Mouse (Mus musculus): Measurements from ENCODE around the gene Dhdh.

Gene Dhdh

DNA sequence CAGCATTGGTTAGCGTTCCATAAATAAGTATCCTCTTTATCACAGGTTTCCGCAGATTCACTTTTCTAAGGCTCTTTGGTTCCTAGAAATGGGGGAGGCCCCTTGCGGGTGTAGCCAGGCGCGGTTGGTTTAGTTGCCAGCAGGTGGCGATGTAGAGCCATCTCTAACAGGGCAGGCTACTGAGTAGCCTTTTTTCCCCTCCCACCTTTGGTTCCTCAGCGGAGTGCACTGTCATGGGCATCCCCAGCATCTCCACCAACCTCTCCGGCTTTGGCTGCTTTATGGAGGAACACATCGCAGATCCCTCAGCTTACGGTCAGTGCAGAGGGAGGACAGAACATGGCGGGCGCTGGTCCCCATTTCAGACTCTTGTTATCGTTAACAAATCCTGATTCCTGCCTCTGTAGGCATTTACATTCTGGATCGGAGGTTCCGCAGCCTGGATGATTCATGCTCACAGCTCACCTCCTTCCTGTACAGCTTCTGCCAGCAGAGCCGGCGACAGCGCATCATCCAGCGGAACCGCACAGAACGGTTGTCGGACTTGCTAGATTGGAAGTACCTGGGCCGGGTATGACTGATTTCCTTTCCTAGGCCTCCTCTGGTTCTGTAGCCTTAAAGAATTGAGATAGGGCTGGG lies 37.1 kb downstream of the Dhdh start:
- DNase-seq (ENCODE audit: low spot score in 2 of 2) = peak; percentile 74 to 80

DNA sequence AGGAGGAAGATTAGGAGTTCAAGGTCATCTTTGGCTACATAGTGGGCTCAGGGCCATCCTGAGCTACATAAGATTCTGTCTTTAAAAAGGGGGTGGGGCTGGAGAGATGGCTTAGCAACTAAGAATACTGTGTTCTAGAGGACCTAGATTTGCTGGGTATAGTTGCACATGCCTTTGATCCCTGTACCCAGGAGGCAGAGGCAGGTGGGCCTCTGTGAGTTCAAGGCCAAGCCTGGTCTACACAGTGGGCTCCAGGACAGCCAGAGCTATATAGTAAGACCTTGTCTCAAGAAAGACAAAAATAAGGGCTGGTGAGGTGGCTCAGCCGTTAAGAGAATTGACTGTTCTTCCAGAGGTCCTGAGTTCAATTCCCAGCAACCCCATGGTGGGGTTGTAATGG lies 38.6 kb downstream of the Dhdh start:
- no peak for DNase-seq (ENCODE audit: low spot score in 2 of 2)

DNA sequence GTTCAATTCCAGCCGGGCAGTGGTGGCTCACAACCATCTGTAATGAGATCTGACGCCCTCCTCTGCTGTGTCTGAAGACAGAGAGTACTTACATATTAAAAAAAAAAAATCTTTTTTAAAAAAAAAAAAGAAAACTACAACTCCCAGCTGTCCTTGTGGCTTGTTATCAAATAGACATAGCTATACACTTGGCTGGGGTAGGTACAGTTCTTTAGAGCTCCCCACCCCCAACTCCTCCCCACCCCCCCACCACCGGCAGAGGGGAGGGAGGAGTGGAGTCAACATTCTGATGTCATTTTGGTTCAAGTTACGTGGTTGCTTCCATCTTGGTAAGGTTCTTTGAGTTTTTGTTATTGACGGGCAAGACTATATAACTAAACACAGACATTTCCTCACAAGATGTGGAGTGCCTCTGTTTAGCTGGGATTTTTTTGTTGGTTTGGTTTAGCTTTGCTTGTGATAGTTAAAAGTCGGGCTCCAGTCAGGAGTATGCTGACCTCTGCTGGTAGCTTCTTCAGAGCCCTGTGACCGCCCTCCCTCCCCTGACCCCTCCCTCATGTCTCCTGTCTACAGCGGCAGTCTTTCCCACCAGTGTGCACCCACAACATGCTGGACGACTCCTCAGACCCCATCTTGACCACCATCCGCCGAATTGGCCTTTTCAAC lies 41.1 kb downstream of the Dhdh start:
- no peak for DNase-seq (ENCODE audit: low spot score in 2 of 2)

DNA sequence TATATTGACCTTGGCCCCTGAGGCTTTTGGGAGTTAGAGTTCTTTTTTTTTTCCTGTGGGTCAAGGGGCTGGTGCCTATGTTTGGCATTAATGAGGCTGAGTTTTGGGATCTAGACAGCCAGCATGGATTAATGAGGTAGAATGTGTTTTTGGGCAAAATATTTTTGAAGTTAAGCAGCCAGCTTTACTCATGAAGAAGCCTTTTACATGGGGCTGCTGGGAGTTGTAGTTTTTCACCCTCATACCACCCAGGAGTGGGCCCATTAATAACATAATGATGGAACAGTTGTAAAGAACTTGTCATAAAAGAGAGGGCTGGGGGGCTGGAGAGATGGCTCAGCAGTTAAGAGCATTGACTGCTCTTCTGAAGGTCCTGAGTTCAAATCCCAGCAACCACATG lies 42.0 kb downstream of the Dhdh start:
- DNase-seq (ENCODE audit: low spot score in 2 of 2) = no peak

DNA sequence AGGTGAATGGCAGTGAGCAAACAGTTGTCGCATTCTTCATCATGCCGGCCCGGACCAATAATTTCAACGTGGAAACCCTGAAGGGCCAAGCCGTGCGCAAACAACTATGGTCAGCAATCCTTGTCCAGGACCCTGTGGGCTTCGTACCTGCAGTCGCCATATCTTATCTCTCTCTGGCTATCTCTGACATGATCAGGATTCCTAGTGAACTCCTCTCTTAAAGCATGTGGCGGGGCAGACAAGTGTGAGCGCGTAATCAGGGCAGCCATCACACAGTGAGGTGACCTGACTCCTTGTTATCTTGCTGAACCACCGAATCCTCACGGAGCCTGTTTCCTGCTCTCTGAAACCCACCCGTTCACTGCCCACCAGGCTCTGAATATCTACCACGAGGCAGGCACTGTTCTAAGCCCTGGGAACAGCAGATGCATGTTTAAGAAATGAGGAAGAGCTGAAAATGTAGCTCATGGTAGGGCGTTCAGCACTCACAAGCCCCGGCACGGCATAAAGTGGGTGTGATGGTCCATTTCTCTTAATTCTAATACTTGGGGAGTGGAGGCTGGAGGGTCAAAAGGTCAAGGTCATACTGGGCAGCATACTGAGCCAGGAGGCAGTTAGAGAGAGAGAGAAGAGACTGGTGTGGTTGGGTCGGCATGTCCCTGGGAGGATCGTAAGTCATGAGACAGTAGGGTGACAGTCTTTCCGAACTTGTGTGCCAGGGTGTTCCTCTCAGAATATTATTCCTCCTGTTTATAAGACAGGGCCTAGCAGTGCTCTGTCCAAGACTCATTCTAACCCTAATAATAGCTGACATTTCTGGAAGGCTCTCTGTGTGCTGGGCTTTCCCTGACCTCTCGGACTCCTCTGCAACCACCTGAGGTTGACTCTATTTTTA lies 44.8 kb downstream of the Dhdh start:
- no peak for DNase-seq (ENCODE audit: low spot score in 2 of 2)

DNA sequence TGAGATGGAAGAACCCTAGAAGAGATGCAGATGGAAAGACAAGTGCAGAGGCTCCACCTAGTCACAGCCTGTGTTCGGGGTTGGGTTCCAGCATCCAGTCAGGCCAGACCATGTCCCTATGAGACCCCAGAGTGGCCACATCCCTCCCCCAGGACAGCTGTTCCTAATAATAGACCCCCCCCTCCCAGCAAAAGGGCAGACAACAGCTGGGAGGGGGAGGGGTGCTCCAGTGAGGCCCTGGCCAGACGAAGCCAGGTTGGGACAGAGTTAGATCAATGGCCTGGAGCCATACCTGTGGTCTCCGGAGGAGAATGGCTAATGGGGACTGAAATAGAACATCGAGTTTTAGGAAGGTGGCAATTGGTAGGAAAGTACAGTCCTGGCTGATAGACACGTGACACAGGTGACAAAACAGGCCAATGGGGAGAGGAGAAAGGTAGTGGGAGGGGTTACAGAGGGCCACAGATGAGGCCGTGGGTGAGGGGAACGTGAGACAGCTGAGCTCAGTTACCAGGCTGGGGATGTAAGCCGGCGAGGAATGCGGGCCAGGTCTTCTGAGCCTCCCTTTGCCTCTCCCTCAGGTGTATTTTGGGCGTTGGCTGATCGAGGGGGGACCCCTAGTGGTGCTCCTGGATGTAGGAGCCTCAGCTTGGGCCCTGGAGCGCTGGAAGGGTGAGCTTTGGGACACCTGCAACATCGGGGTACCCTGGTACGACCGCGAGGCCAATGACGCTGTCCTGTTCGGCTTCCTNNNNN lies 50.9 kb downstream of the Dhdh start, which contains the start of gene Ruvbl2:
Gene Ruvbl2, minus strand, starts transcription at position 576 of the 756 bp plus-strand sequence.
- DNase-seq (ENCODE audit: low spot score in 2 of 2) = no peak

DNA sequence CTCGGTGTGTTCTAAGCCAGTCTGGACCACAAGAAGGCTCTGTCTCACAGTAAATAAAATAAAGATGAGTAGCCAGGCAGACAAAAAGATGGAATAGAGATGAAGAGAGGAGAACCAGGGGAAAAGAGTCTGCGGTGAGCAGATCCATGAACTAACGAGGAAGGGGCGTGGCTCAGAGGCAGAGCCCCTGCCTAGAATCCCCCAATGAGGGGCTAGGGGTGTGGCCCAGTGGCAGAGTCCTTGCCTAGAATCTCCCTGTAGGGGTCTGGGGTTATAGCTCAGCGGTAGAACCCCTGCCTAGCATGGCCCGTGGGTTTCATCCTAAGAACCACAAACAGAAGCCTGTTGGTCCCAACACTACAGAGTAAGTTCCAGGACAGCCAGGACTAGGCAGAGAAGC lies 51.6 kb downstream of the Dhdh start:
- no peak for DNase-seq (ENCODE audit: low spot score in 2 of 2)

DNA sequence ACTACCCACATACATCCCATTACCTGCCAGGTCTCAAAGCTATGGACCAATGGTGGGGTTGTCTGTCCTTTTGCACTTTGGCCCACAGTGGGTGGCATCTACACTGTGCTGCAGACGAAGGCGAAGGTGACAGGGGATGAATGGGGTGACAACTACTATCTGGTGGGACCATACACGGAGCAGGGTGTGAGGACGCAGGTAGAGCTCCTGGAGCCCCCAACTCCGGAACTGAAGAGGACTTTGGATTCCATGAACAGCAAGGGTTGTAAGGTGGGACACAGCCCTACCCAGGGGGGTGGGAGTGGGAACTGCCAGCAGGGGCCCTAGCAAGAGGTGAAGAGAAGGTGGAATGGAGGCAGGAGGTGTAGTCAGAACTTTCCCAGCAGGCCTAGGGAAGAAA lies 52.2 kb downstream of the Dhdh start:
- DNase-seq (ENCODE audit: low spot score in 2 of 2) = no peak

DNA sequence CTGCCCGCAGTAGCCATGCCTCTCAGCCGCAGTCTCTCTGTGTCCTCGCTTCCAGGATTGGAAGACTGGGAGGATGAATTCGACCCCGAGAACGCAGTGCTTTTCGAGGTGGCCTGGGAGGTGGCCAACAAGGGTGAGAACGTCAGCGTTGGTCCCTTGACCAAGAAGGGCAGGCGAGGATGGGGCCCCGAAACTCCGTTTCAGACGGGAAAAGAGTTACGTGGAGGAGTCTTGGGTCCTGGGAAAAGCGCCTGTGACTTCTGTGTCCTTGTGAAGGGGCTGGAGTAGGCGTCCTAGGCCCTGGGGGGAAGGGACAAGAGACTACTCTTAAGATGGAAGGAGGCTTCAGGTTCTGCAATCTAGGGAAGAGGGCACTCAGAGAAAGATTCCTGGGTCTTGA lies 53.6 kb downstream of the Dhdh start:
- DNase-seq (ENCODE audit: low spot score in 2 of 2) = no peak

DNA sequence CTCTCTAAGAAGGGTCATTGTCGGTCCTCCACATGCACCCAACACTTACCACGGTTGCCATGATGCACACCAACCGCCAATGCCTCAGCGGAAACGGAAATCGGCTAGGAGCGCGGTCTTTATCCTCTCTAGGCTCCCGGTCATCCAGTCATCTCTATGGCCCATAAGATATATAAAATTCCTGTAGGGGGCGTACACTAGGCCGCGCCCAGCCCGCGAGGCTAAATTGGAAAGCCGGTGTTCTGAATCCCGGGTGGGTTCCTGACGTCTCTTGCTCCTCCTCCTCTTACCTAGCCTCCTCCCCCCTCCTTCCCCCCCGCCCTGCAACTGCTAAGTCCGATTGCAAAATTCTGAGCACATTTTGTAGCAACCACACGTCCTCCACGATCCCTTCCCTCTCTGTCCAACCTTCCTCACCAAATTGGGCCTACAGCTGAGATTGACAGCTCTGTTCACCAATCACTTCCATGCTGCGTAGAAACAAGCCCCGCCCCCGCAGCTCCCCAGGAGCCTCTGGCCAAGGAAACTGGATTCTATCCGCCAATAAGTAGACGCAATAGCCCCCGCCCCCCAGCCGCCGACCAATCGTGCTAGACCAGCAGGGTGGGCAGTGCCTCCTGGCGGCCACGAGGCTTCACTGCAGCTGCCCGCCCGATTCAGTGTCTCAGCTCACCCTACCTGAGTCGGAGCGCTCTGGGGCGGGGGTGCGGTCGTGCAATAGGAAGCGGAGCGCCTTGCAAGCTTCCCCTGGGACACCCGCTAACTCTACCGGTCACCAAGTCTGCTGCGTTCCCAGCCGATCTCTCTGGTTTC lies 54.2 kb downstream of the Dhdh start, which contains the start of gene Gys1:
Gene Gys1, plus strand, starts transcription at position 642 of the 813 bp plus-strand sequence.
- peak; percentile 100 for DNase-seq (ENCODE audit: low spot score in 2 of 2)

DNA sequence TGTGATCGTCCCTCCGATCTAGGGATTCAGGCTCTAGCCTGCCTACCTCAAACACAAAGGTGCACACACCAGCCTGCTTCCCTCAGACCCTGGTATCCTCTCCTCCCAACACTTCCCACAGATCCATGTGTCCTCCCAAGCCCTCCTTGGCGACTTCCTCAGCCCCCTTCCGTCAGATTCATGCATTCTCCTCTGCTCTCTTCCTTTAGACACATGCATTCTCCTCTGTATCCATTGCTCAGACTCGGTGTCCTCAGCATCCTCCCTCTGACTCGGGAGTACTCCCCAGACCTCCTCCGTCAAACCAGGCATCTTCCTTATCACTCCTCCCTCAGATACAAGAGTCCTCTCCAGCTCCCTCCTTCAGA lies 54.8 kb downstream of the Dhdh start:
- no peak for DNase-seq (ENCODE audit: low spot score in 2 of 2)

DNA sequence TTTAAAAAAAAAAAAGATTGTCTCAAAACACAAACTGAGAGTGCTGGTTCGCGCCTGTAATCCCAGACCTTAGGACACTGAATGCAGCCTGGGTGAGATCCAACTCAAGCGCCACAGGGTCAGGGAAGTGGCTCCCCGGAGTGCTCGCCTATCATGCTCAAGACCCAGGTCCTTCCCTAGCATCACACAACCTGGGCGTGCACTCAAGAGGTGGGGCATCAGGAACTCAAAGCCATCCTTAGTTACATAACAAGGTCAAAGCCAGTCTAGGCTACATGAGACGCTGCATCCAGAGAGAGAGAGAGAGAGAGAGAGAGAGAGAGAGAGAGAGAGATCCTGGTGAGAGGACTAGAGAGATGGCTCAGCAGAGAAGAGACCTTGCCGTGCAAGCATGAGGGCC lies 62.0 kb downstream of the Dhdh start:
- no peak for DNase-seq (ENCODE audit: low spot score in 2 of 2)

DNA sequence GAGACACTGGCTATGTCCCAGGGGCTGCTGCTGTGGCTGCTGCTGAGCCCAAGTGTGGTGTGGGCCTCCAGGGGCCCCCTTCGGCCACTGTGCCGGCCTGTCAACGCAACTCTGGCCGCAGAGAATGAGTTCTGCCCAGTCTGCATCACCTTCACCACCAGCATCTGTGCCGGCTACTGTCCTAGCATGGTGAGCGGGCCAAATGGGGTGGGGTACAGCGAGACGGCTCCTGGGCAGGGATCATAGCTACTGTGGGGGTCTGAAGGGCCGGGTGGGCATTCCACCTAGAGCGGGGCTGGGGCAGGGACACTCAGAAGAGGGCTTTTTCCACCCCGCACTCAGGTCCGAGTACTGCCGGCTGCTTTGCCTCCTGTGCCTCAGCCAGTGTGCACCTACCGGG lies 67.4 kb downstream of the Dhdh start:
- no peak for DNase-seq (ENCODE audit: low spot score in 2 of 2)
